Mouse (Mus musculus): ENCODE measurements around the gene Gm4312.
A peak's percentile ranks its signal among the peaks of the same experiment; 100 is the strongest.
"Not testable (repeated sequence)": the region's sequence is repeated elsewhere in the genome, so short reads cannot be mapped to it uniquely, and the experiment has no call there.

The Gm4312 gene

GRCm38 (mm10) chr10:100382460-100382859 lies at the start of gene Gm4312:
Gm4312 (minus strand) TSS chr10:100382560.
- not testable (repeated sequence) for DNase-seq

GRCm38 (mm10) chr10:100427592-100427991 lies 45.2 kb upstream of the Gm4312 start:
- no peak for DNase-seq

DNA sequence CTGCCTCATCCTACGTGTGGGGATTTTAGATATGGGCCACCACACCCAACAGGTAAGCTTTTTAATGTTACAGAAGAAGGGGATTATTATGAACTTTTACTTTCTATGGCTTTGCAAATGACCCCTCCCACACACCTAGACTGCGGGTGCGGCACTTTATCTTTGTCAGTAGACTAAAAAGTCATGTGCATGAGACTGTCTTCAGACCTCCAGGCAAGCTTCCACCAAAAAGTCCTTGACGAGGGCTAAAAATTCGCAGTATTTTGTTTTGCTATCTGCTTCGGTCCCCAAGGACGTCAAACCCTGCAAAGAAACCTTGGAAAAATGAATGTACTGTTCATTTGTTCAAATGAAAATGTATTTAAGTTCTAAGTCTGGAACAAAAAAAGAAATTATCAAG lies 33.2 kb upstream of the Gm4312 start:
- DNase-seq: no peak

GRCm38 (mm10) chr10:100402301-100402700 lies 19.9 kb upstream of the Gm4312 start:
- not testable (repeated sequence) for DNase-seq

DNA sequence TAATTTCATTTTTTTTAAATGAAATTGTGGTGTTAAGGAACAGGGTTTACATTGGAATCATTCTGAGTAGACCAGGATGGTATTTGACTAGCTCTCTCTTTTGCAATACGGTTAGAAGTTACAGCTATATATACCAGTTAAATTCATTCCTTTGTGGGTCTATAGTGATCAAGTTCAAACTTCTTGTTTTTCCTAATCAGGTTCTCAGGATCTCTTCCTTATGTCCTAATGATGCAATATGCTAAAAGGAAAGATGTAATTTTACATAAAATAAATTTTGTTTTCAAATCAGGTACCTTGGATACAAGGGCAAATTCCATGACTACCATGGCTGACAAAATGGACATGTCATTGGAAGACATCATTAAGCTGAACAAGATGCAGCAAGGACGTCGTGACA lies 21.3 kb downstream of the Gm4312 start, which contains the start of gene Gm4307:
Gene Gm4307 (plus strand): TSS at position 301 of the 400 bp plus-strand sequence.
- DNase-seq: not testable (repeated sequence)

GRCm38 (mm10) chr10:100356841-100357240 lies 25.5 kb downstream of the Gm4312 start:
- DNase-seq: peak; percentile 0 to 3

DNA sequence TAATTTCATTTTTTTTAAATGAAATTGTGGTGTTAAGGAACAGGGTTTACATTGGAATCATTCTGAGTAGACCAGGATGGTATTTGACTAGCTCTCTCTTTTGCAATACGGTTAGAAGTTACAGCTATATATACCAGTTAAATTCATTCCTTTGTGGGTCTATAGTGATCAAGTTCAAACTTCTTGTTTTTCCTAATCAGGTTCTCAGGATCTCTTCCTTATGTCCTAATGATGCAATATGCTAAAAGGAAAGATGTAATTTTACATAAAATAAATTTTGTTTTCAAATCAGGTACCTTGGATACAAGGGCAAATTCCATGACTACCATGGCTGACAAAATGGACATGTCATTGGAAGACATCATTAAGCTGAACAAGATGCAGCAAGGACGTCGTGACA lies 31.6 kb downstream of the Gm4312 start, which contains the start of gene Gm4305:
Gene Gm4305 (plus strand): TSS at position 301 of the 400 bp plus-strand sequence.
- not testable (repeated sequence) for DNase-seq

DNA sequence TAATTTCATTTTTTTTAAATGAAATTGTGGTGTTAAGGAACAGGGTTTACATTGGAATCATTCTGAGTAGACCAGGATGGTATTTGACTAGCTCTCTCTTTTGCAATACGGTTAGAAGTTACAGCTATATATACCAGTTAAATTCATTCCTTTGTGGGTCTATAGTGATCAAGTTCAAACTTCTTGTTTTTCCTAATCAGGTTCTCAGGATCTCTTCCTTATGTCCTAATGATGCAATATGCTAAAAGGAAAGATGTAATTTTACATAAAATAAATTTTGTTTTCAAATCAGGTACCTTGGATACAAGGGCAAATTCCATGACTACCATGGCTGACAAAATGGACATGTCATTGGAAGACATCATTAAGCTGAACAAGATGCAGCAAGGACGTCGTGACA lies 36.7 kb downstream of the Gm4312 start, which contains the start of gene Gm4303:
Gene Gm4303 (plus strand): TSS at position 301 of the 400 bp plus-strand sequence.
- DNase-seq: not testable (repeated sequence)

- DNase-seq: not testable (repeated sequence)
These were observed 41.8 kb downstream of the Gm4312 start, which contains the start of gene Gm4302 for GRCm38 (mm10) chr10:100340536-100340935. Gm4302 (plus strand) TSS chr10:100340836.

GRCm38 (mm10) chr10:100335376-100335775 lies 47.0 kb downstream of the Gm4312 start, which contains the start of gene Gm4301:
Gm4301 (plus strand) TSS chr10:100335676.
- not testable (repeated sequence) for DNase-seq
